Mouse (Mus musculus): ENCODE data around the gene Wfdc2. TPM values are rescaled to one million over a fixed set of nuclear protein-coding genes. Genes with fewer than 3 reads are reported as not detected.

Wfdc2 gene
- polyA plus RNA-seq, 1 experiment: not detected

GRCm38 (mm10) chr2:164520782-164521181 lies 41.4 kb upstream of the Wfdc2 start:
- TF ChIP-seq USF1 (IDR thresholded peaks at IDR 0.05; ENCODE audit: low read depth) (no peak), POLR2A (IDR thresholded peaks at IDR 0.05; ENCODE audit: insufficient read length, low read depth) (no peak), POLR2AphosphoS2 (IDR thresholded peaks at IDR 0.05; ENCODE audit: insufficient read length, low read depth) (no peak), TCF3 (IDR thresholded peaks at IDR 0.05; ENCODE audit: insufficient read length, low read depth) (no peak), MYOD1 (IDR thresholded peaks at IDR 0.05; ENCODE audit: control insufficient read depth in 1 of 3, insufficient read length in 2 of 3, low read depth in 2 of 3) (no peak), MYOG (IDR thresholded peaks at IDR 0.05; ENCODE audit: control insufficient read depth in 1 of 3, insufficient read depth in 1 of 3, insufficient read length in 2 of 3, low read depth in 2 of 3) (no peak), TCF12 (IDR thresholded peaks at IDR 0.05; ENCODE audit: insufficient read depth, poor library complexity, severe bottlenecking) (no peak), CEBPB (IDR thresholded peaks at IDR 0.05; ENCODE audit: insufficient read depth, poor library complexity, severe bottlenecking) (no peak), E2F4 (IDR thresholded peaks at IDR 0.05; ENCODE audit: insufficient read depth) (no peak)
- H3ac ChIP-seq (ENCODE audit: control insufficient read depth, insufficient read length): no peak overlapping the region
- H3K27me3 ChIP-seq (ENCODE audit: control insufficient read depth, insufficient read depth, insufficient read length): no peaks in the 10 kb centered on the region
- H3K36me3 ChIP-seq (ENCODE audit: control insufficient read depth, insufficient read depth): no peaks in the 10 kb centered on the region
- peak overlapping the region; percentile 61 for H3K4me2 ChIP-seq (ENCODE audit: low read depth)
- no peak overlapping the region for H3K4me3 ChIP-seq
- no peaks in the 10 kb centered on the region for H3K79me2 ChIP-seq (ENCODE audit: control insufficient read depth, insufficient read depth)

DNA sequence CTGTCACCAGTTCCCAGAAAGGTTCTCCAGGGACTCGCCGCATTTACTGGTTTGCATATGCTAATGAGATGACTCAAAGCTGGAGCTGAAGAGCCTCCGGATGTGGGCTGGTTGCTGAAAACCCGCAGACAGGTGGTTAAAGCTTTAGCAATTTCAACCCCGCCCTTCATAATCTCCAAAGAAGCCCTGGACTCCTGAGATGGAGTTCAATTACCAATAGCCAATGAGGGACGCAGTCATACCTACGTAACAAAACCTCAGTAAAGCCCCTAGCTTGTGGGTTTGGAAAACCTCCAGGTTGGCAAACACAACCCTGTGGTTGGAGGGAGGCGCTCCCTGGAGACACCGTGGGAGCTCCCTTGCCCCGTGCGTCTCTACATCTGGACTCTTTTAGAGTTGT lies 40.4 kb upstream of the Wfdc2 start:
- H3K36me3 ChIP-seq (ENCODE audit: control insufficient read depth, insufficient read depth): no peaks in the 10 kb centered on the region
- no peak overlapping the region for H3ac ChIP-seq (ENCODE audit: control insufficient read depth, insufficient read length)
- no peaks in the 10 kb centered on the region for H3K79me2 ChIP-seq (ENCODE audit: control insufficient read depth, insufficient read depth)
- peak overlapping the region; percentile 61 for H3K4me2 ChIP-seq (ENCODE audit: low read depth)
- no peaks in the 10 kb centered on the region for H3K27me3 ChIP-seq (ENCODE audit: control insufficient read depth, insufficient read depth, insufficient read length)
- no peak overlapping the region for H3K4me3 ChIP-seq
- TF ChIP-seq CEBPB (IDR thresholded peaks at IDR 0.05; ENCODE audit: insufficient read depth, poor library complexity, severe bottlenecking): peak; percentile 78
- peak; percentile 39 for TF ChIP-seq TCF12 (IDR thresholded peaks at IDR 0.05; ENCODE audit: insufficient read depth, poor library complexity, severe bottlenecking)
- TF ChIP-seq POLR2AphosphoS2 (IDR thresholded peaks at IDR 0.05; ENCODE audit: insufficient read length, low read depth): no peak
- no peak for TF ChIP-seq USF1 (IDR thresholded peaks at IDR 0.05; ENCODE audit: low read depth)
- TF ChIP-seq SRF (IDR thresholded peaks at IDR 0.05; ENCODE audit: control insufficient read depth, insufficient read length, low read depth): no peak
- no peak for TF ChIP-seq REST (IDR thresholded peaks at IDR 0.05; ENCODE audit: insufficient read depth, insufficient read length)
- no peak for TF ChIP-seq TCF3 (IDR thresholded peaks at IDR 0.05; ENCODE audit: insufficient read length, low read depth)
- peak in 2 of 3 experiments; percentile 35 to 47 for TF ChIP-seq MYOG (IDR thresholded peaks at IDR 0.05; ENCODE audit: control insufficient read depth in 1 of 3, insufficient read depth in 1 of 3, insufficient read length in 2 of 3, low read depth in 2 of 3)
- TF ChIP-seq E2F4 (IDR thresholded peaks at IDR 0.05; ENCODE audit: insufficient read depth): no peak
- TF ChIP-seq MAX (IDR thresholded peaks at IDR 0.05; ENCODE audit: low read depth): no peak
- peak; percentile 31 to 68 (median 66) for TF ChIP-seq MYOD1 (IDR thresholded peaks at IDR 0.05; ENCODE audit: control insufficient read depth in 1 of 3, insufficient read length in 2 of 3, low read depth in 2 of 3)
- TF ChIP-seq POLR2A (IDR thresholded peaks at IDR 0.05; ENCODE audit: insufficient read length, low read depth): no peak

GRCm38 (mm10) chr2:164522280-164522679 lies 39.9 kb upstream of the Wfdc2 start:
- Histone ChIP-seq H3K4me3 (no peak overlapping the region), H3K4me2 (ENCODE audit: low read depth) (peak overlapping the region; percentile 61), H3K79me2 (ENCODE audit: control insufficient read depth, insufficient read depth) (no peaks in the 10 kb centered on the region), H3K27me3 (ENCODE audit: control insufficient read depth, insufficient read depth, insufficient read length) (no peaks in the 10 kb centered on the region), H3ac (ENCODE audit: control insufficient read depth, insufficient read length) (no peak overlapping the region), H3K36me3 (ENCODE audit: control insufficient read depth, insufficient read depth) (no peaks in the 10 kb centered on the region)
- no peak for TF ChIP-seq TCF12 (IDR thresholded peaks at IDR 0.05; ENCODE audit: insufficient read depth, poor library complexity, severe bottlenecking)
- TF ChIP-seq REST (IDR thresholded peaks at IDR 0.05; ENCODE audit: insufficient read depth, insufficient read length): no peak
- no peak for TF ChIP-seq MYOD1 (IDR thresholded peaks at IDR 0.05; ENCODE audit: control insufficient read depth in 1 of 3, insufficient read length in 2 of 3, low read depth in 2 of 3)
- no peak for TF ChIP-seq CEBPB (IDR thresholded peaks at IDR 0.05; ENCODE audit: insufficient read depth, poor library complexity, severe bottlenecking)
- no peak for TF ChIP-seq MAX (IDR thresholded peaks at IDR 0.05; ENCODE audit: low read depth)
- no peak for TF ChIP-seq USF1 (IDR thresholded peaks at IDR 0.05; ENCODE audit: low read depth)
- TF ChIP-seq SRF (IDR thresholded peaks at IDR 0.05; ENCODE audit: control insufficient read depth, insufficient read length, low read depth): no peak
- TF ChIP-seq MYOG (IDR thresholded peaks at IDR 0.05; ENCODE audit: control insufficient read depth in 1 of 3, insufficient read depth in 1 of 3, insufficient read length in 2 of 3, low read depth in 2 of 3): no peak
- TF ChIP-seq POLR2A (IDR thresholded peaks at IDR 0.05; ENCODE audit: insufficient read length, low read depth): no peak
- no peak for TF ChIP-seq POLR2AphosphoS2 (IDR thresholded peaks at IDR 0.05; ENCODE audit: insufficient read length, low read depth)
- no peak for TF ChIP-seq TCF3 (IDR thresholded peaks at IDR 0.05; ENCODE audit: insufficient read length, low read depth)

DNA sequence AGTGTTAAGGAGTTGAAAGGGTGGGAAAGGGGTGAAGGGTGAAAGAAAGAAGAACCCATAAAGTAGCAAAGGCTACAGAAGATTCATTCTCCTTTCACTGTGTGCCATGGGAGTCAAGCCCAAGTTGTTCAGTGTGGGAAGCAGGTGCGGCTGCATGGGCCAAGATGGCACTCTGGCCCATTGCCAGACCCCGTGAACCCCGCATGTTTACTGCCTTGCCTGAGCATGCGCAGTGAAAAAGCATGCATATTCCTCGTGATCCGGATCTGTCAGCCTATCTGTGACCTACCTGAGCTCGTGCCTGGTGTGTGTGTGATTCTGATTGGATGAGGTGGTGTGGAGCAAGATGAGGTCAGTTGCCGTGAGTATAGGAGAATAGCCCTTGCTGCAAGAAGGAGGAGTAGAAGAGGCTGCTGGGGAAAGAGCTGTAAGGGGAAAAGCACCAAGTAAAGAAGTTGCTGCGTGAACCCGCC lies 38.9 kb upstream of the Wfdc2 start:
- H3K4me3 ChIP-seq: no peak overlapping the region
- H3K4me2 ChIP-seq (ENCODE audit: low read depth): peak overlapping the region; percentile 61
- H3K36me3 ChIP-seq (ENCODE audit: control insufficient read depth, insufficient read depth): no peaks in the 10 kb centered on the region
- TF ChIP-seq CEBPB (IDR thresholded peaks at IDR 0.05; ENCODE audit: insufficient read depth, poor library complexity, severe bottlenecking) (no peak), E2F4 (IDR thresholded peaks at IDR 0.05; ENCODE audit: insufficient read depth) (no peak)
- no peak overlapping the region for H3ac ChIP-seq (ENCODE audit: control insufficient read depth, insufficient read length)
- no peaks in the 10 kb centered on the region for H3K27me3 ChIP-seq (ENCODE audit: control insufficient read depth, insufficient read depth, insufficient read length)
- H3K79me2 ChIP-seq (ENCODE audit: control insufficient read depth, insufficient read depth): no peaks in the 10 kb centered on the region

GRCm38 (mm10) chr2:164528557-164528956 lies 33.7 kb upstream of the Wfdc2 start:
- no peaks in the 10 kb centered on the region for H3K27me3 ChIP-seq (ENCODE audit: control insufficient read depth, insufficient read depth, insufficient read length)
- TF ChIP-seq E2F4 (IDR thresholded peaks at IDR 0.05; ENCODE audit: insufficient read depth) (no peak), POLR2AphosphoS2 (IDR thresholded peaks at IDR 0.05; ENCODE audit: insufficient read length, low read depth) (no peak), CEBPB (IDR thresholded peaks at IDR 0.05; ENCODE audit: insufficient read depth, poor library complexity, severe bottlenecking) (no peak), USF1 (IDR thresholded peaks at IDR 0.05; ENCODE audit: low read depth) (no peak), MYOD1 (IDR thresholded peaks at IDR 0.05; ENCODE audit: control insufficient read depth in 1 of 3, insufficient read length in 2 of 3, low read depth in 2 of 3) (no peak)
- no peak overlapping the region for H3ac ChIP-seq (ENCODE audit: control insufficient read depth, insufficient read length)
- no peak overlapping the region for H3K4me2 ChIP-seq (ENCODE audit: low read depth)
- H3K4me3 ChIP-seq: no peak overlapping the region
- no peaks in the 10 kb centered on the region for H3K36me3 ChIP-seq (ENCODE audit: control insufficient read depth, insufficient read depth)
- no peaks in the 10 kb centered on the region for H3K79me2 ChIP-seq (ENCODE audit: control insufficient read depth, insufficient read depth)

Data from myocyte (in vitro differentiated cells).